Mouse (Mus musculus): Measurements from ENCODE around the gene Esyt2. TPM values are rescaled to one million over a fixed set of nuclear protein-coding genes. Genes with fewer than 3 reads are reported as not detected.

The Esyt2 gene
- polyA plus RNA-seq, 1 experiment from 2014 or later: 19.3 TPM

- H3K4me1 ChIP-seq (ENCODE audit: control insufficient read depth, insufficient read depth, low read length): no peaks in the 10 kb centered on the region
- H3K9me3 ChIP-seq (ENCODE audit: control insufficient read depth, low read length): no peaks in the 10 kb centered on the region
- DNase-seq (ENCODE audit: low spot score): no peak
- WGBS: 100% methylated on average over 1 of the region's 1 CpGs
- 0 out of 2 replicates have a peak, but pooled peaks cover 2% of the 10 kb centered on the region for H3K36me3 ChIP-seq (ENCODE audit: control insufficient read depth, insufficient read depth, low read length)
- no peak overlapping the region for H3K9ac ChIP-seq (ENCODE audit: low read length)
- H3K4me3 ChIP-seq (ENCODE audit: low read depth, low read length): no peak overlapping the region
- no peaks in the 10 kb centered on the region for H3K27me3 ChIP-seq (ENCODE audit: control insufficient read depth, insufficient read depth, low read length)
- no peak for ATAC-seq (ENCODE audit: insufficient read depth, low FRiP score, low TSS enrichment)
- H3K4me2 ChIP-seq (ENCODE audit: low read depth): no peak overlapping the region
- no peak overlapping the region for H3K27ac ChIP-seq (ENCODE audit: low read depth, low read length)
These were observed 135.5 kb downstream of the Esyt2 start for GRCm38 (mm10) chr12:116416514-116416913.

GRCm38 (mm10) chr12:116421656-116422055 lies 140.7 kb downstream of the Esyt2 start:
- no peak overlapping the region for H3K4me3 ChIP-seq (ENCODE audit: low read depth, low read length)
- 95% methylated on average over 2 of the region's 2 CpGs for WGBS
- H3K4me2 ChIP-seq (ENCODE audit: low read depth): no peak overlapping the region
- no peak overlapping the region for H3K9ac ChIP-seq (ENCODE audit: low read length)
- no peak overlapping the region for H3K27ac ChIP-seq (ENCODE audit: low read depth, low read length)
- no peaks in the 10 kb centered on the region for H3K9me3 ChIP-seq (ENCODE audit: control insufficient read depth, low read length)
- DNase-seq (ENCODE audit: low spot score) (no peak), ATAC-seq (ENCODE audit: insufficient read depth, low FRiP score, low TSS enrichment) (no peak)
- no peaks in the 10 kb centered on the region for H3K4me1 ChIP-seq (ENCODE audit: control insufficient read depth, insufficient read depth, low read length)
- H3K27me3 ChIP-seq (ENCODE audit: control insufficient read depth, insufficient read depth, low read length): no peaks in the 10 kb centered on the region
- H3K36me3 ChIP-seq (ENCODE audit: control insufficient read depth, insufficient read depth, low read length): peaks cover 5% of the 10 kb centered on the region

GRCm38 (mm10) chr12:116425392-116425791 lies 144.4 kb downstream of the Esyt2 start:
- Histone ChIP-seq H3K36me3 (ENCODE audit: control insufficient read depth, insufficient read depth, low read length) (peaks cover 3% of the 10 kb centered on the region), H3K4me1 (ENCODE audit: control insufficient read depth, insufficient read depth, low read length) (no peaks in the 10 kb centered on the region), H3K9me3 (ENCODE audit: control insufficient read depth, low read length) (no peaks in the 10 kb centered on the region), H3K4me3 (ENCODE audit: low read depth, low read length) (no peak overlapping the region), H3K27me3 (ENCODE audit: control insufficient read depth, insufficient read depth, low read length) (no peaks in the 10 kb centered on the region), H3K9ac (ENCODE audit: low read length) (no peak overlapping the region), H3K4me2 (ENCODE audit: low read depth) (no peak overlapping the region), H3K27ac (ENCODE audit: low read depth, low read length) (no peak overlapping the region)
- no peak for ATAC-seq (ENCODE audit: insufficient read depth, low FRiP score, low TSS enrichment)
- WGBS: 92% methylated on average over 2 of the region's 2 CpGs
- no peak for DNase-seq (ENCODE audit: low spot score)

GRCm38 (mm10) chr12:116433742-116434141 lies 152.7 kb downstream of the Esyt2 start:
- H3K4me3 ChIP-seq (ENCODE audit: low read depth, low read length): no peak overlapping the region
- ATAC-seq (ENCODE audit: insufficient read depth, low FRiP score, low TSS enrichment) (no peak), DNase-seq (ENCODE audit: low spot score) (no peak)
- H3K27me3 ChIP-seq (ENCODE audit: control insufficient read depth, insufficient read depth, low read length): no peaks in the 10 kb centered on the region
- peaks cover 8% of the 10 kb centered on the region for H3K36me3 ChIP-seq (ENCODE audit: control insufficient read depth, insufficient read depth, low read length)
- H3K4me2 ChIP-seq (ENCODE audit: low read depth): no peak overlapping the region
- no peak overlapping the region for H3K9ac ChIP-seq (ENCODE audit: low read length)
- H3K4me1 ChIP-seq (ENCODE audit: control insufficient read depth, insufficient read depth, low read length): no peaks in the 10 kb centered on the region
- WGBS: 98% methylated on average over 2 of the region's 2 CpGs
- H3K9me3 ChIP-seq (ENCODE audit: control insufficient read depth, low read length): no peaks in the 10 kb centered on the region
- no peak overlapping the region for H3K27ac ChIP-seq (ENCODE audit: low read depth, low read length)

GRCm38 (mm10) chr12:116435232-116435631 lies 154.2 kb downstream of the Esyt2 start:
- Histone ChIP-seq H3K27ac (ENCODE audit: low read depth, low read length) (no peak overlapping the region), H3K4me2 (ENCODE audit: low read depth) (no peak overlapping the region), H3K9me3 (ENCODE audit: control insufficient read depth, low read length) (no peaks in the 10 kb centered on the region), H3K36me3 (ENCODE audit: control insufficient read depth, insufficient read depth, low read length) (peaks cover 12% of the 10 kb centered on the region), H3K4me3 (ENCODE audit: low read depth, low read length) (no peak overlapping the region), H3K4me1 (ENCODE audit: control insufficient read depth, insufficient read depth, low read length) (no peaks in the 10 kb centered on the region), H3K27me3 (ENCODE audit: control insufficient read depth, insufficient read depth, low read length) (no peaks in the 10 kb centered on the region), H3K9ac (ENCODE audit: low read length) (no peak overlapping the region)
- DNase-seq (ENCODE audit: low spot score) (no peak), ATAC-seq (ENCODE audit: insufficient read depth, low FRiP score, low TSS enrichment) (no peak)
- WGBS: 92% methylated on average over 2 of the region's 2 CpGs

GRCm38 (mm10) chr12:116436125-116436524 lies 155.1 kb downstream of the Esyt2 start:
- Histone ChIP-seq H3K27me3 (ENCODE audit: control insufficient read depth, insufficient read depth, low read length) (no peaks in the 10 kb centered on the region), H3K4me2 (ENCODE audit: low read depth) (no peak overlapping the region), H3K4me1 (ENCODE audit: control insufficient read depth, insufficient read depth, low read length) (no peaks in the 10 kb centered on the region), H3K4me3 (ENCODE audit: low read depth, low read length) (no peak overlapping the region), H3K9ac (ENCODE audit: low read length) (no peak overlapping the region), H3K9me3 (ENCODE audit: control insufficient read depth, low read length) (no peaks in the 10 kb centered on the region), H3K36me3 (ENCODE audit: control insufficient read depth, insufficient read depth, low read length) (peaks cover 9% of the 10 kb centered on the region; the same call in 1 of the 2 replicates), H3K27ac (ENCODE audit: low read depth, low read length) (no peak overlapping the region)
- ATAC-seq (ENCODE audit: insufficient read depth, low FRiP score, low TSS enrichment): no peak
- WGBS: 97% methylated on average over 3 of the region's 3 CpGs
- no peak for DNase-seq (ENCODE audit: low spot score)

- DNase-seq (ENCODE audit: low spot score) (no peak), ATAC-seq (ENCODE audit: insufficient read depth, low FRiP score, low TSS enrichment) (no peak)
- Histone ChIP-seq H3K4me3 (ENCODE audit: low read depth, low read length) (no peak overlapping the region), H3K4me2 (ENCODE audit: low read depth) (no peak overlapping the region), H3K9me3 (ENCODE audit: control insufficient read depth, low read length) (no peaks in the 10 kb centered on the region), H3K4me1 (ENCODE audit: control insufficient read depth, insufficient read depth, low read length) (no peaks in the 10 kb centered on the region), H3K27me3 (ENCODE audit: control insufficient read depth, insufficient read depth, low read length) (no peaks in the 10 kb centered on the region), H3K9ac (ENCODE audit: low read length) (no peak overlapping the region), H3K27ac (ENCODE audit: low read depth, low read length) (no peak overlapping the region), H3K36me3 (ENCODE audit: control insufficient read depth, insufficient read depth, low read length) (peaks cover 9% of the 10 kb centered on the region; the same call in 1 of the 2 replicates)
- WGBS: 89% methylated on average over 5 of the region's 5 CpGs
These were observed 157.6 kb downstream of the Esyt2 start for GRCm38 (mm10) chr12:116438591-116438990.

Small RNA genes within 50 kb of the gene (microRNA-seq; reads per million reads assigned to microRNA genes)
- not detected for gene Gm23190

Other genes starting within 250 kb of the Esyt2 start
- 67.4 and 70.8 TPM in 2 replicates for gene Zfp386, start 233.5 kb upstream of the Esyt2 start, polyA plus RNA-seq (2014; fragmentation: Nextera tagmentation; extraction: Ambion mirVana)
- gene Vipr2, start 203.5 kb upstream of the Esyt2 start, polyA plus RNA-seq (2014; fragmentation: Nextera tagmentation; extraction: Ambion mirVana): 1.4 and 2.8 TPM in 2 replicates
- gene Wdr60, start 18.2 kb upstream of the Esyt2 start, polyA plus RNA-seq (2014; fragmentation: Nextera tagmentation; extraction: Ambion mirVana): 12.8 and 14.9 TPM in 2 replicates
- gene Gm11027, start 5.8 kb upstream of the Esyt2 start, polyA plus RNA-seq (2014; fragmentation: Nextera tagmentation; extraction: Ambion mirVana): not detected in 2 replicates
- 38.0 and 41.3 TPM in 2 replicates for gene Ncapg2, start 124.2 kb downstream of the Esyt2 start, polyA plus RNA-seq (2014; fragmentation: Nextera tagmentation; extraction: Ambion mirVana)
- 2.9 and 3.0 TPM in 2 replicates for gene Ptprn2, start 204.5 kb downstream of the Esyt2 start, polyA plus RNA-seq (2014; fragmentation: Nextera tagmentation; extraction: Ambion mirVana)

Data from neural tube, embryonic 11.5 days (tissue).